7 mouse cellular contexts compared by ENCODE assay signal in genomic region chr5:136881380-136882009, GRCm38 (mm10). TPM values are rescaled to one million over a fixed set of nuclear protein-coding genes. Genes with fewer than 3 reads are reported as not detected.
DNase-seq lines count a peak whose midpoint lies in the region; ATAC-seq and TF ChIP-seq lines count a peak whose summit lies in the region.

No protein-coding gene starts in this region.

- no peaks in the 10 kb centered on the region for H3K9me3 ChIP-seq in embryonic facial prominence, embryonic 10.5 days
- H3K9me3 ChIP-seq in limb, embryonic 11.5 days (ENCODE audit: control insufficient read depth, low read length), result no peaks in the 10 kb centered on the region
- H3K9me3 ChIP-seq in midbrain, embryonic 14.5 days (ENCODE audit: control insufficient read depth, low read length), result no peaks in the 10 kb centered on the region

- H3K9ac ChIP-seq in limb, embryonic 11.5 days (ENCODE audit: low read length), result peak overlapping the region; percentile 94
- no peak overlapping the region for H3K9ac ChIP-seq in midbrain, embryonic 14.5 days (replicated peaks; ENCODE audit: low read length)

- peak overlapping the region; percentile 76 for H3K4me2 ChIP-seq in limb, embryonic 11.5 days (ENCODE audit: low read depth, severe bottlenecking)
- peak overlapping the region; percentile 66 for H3K4me2 ChIP-seq in midbrain, embryonic 14.5 days (ENCODE audit: low read length)

- ATAC-seq in limb, embryonic 11.5 days (ENCODE audit: insufficient number of reproducible peaks, low FRiP score, low TSS enrichment, low read depth), result peak; percentile 70
- ATAC-seq in midbrain, embryonic 14.5 days (ENCODE audit: low FRiP score, low TSS enrichment), result no peak

- DNase-seq in adrenal gland, postnatal 14 days, result peak; percentile 87
- peak; percentile 91 for DNase-seq in embryonic facial prominence, embryonic 10.5 days (ENCODE audit: low spot score)
- DNase-seq in heart, adult 18-20 months, result peak; percentile 64 to 92
- peak; percentile 80 for DNase-seq in kidney, adult 2 months
- peak; percentile 97 for DNase-seq in limb, embryonic 11.5 days (ENCODE audit: low spot score)
- peak; percentile 93 for DNase-seq in midbrain, embryonic 14.5 days
- peak; percentile 42 to 73 for DNase-seq in spleen, adult 2 months (ENCODE audit: low read depth in 1 of 2, low spot score in 2 of 2)

- H3K27me3 ChIP-seq in embryonic facial prominence, embryonic 10.5 days (replicated peaks; ENCODE audit: low read depth, poor library complexity, severe bottlenecking), result peaks cover 33% of the 10 kb centered on the region
- no peaks in the 10 kb centered on the region for H3K27me3 ChIP-seq in kidney, adult 2 months (replicated peaks; ENCODE audit: control insufficient read depth, insufficient read depth, low read length)
- no peaks in the 10 kb centered on the region for H3K27me3 ChIP-seq in limb, embryonic 11.5 days (ENCODE audit: control insufficient read depth, insufficient read depth, low read length)
- peaks cover 27% of the 10 kb centered on the region for H3K27me3 ChIP-seq in midbrain, embryonic 14.5 days (ENCODE audit: control insufficient read depth, insufficient read depth, low read length)
- peaks cover 10% of the 10 kb centered on the region for H3K27me3 ChIP-seq in spleen, adult 2 months (ENCODE audit: control insufficient read depth, insufficient read depth, low read length)

- peak overlapping the region; percentile 90 for H3K4me3 ChIP-seq in embryonic facial prominence, embryonic 10.5 days
- peak overlapping the region; percentile 35 for H3K4me3 ChIP-seq in kidney, adult 2 months (ENCODE audit: insufficient read depth, low read depth, low read length)
- H3K4me3 ChIP-seq in limb, embryonic 11.5 days (ENCODE audit: low read depth, low read length), result peak overlapping the region; percentile 95
- peak overlapping the region; percentile 39 for H3K4me3 ChIP-seq in midbrain, embryonic 14.5 days (replicated peaks; ENCODE audit: low read depth, low read length)
- H3K4me3 ChIP-seq in spleen, adult 2 months (ENCODE audit: extremely low read depth, insufficient read depth, insufficient read length), result no peak overlapping the region

- peak overlapping the region; percentile 97 for H3K27ac ChIP-seq in embryonic facial prominence, embryonic 10.5 days (replicated peaks)
- H3K27ac ChIP-seq in kidney, adult 2 months (ENCODE audit: insufficient read depth, low read depth, low read length), result no peak overlapping the region
- H3K27ac ChIP-seq in limb, embryonic 11.5 days (replicated peaks; ENCODE audit: low read depth, low read length), result peak overlapping the region; percentile 82
- H3K27ac ChIP-seq in midbrain, embryonic 14.5 days (replicated peaks; ENCODE audit: low read depth, low read length), result no peak overlapping the region
- no peak overlapping the region for H3K27ac ChIP-seq in spleen, adult 2 months (ENCODE audit: insufficient read depth, low read length)

- WGBS in embryonic facial prominence, embryonic 10.5 days, result 4% methylated on average over 39 of the region's 39 CpGs
- 3% methylated on average over 39 of the region's 39 CpGs for WGBS in kidney, adult 2 months
- WGBS in limb, embryonic 11.5 days, result 2% methylated on average over 35 of the region's 39 CpGs
- 3% methylated on average over 37 of the region's 39 CpGs for WGBS in midbrain, embryonic 14.5 days
- WGBS in spleen, adult 2 months, result 9% methylated on average over 39 of the region's 39 CpGs

- no peak for TF ChIP-seq POLR2A in kidney, adult 2 months (IDR thresholded peaks at IDR 0.05; ENCODE audit: low read depth, low read length)
- no peak for TF ChIP-seq POLR2A in spleen, adult 2 months (IDR thresholded peaks at IDR 0.05; ENCODE audit: low read depth, low read length)

- peaks cover 40% of the 10 kb centered on the region for H3K4me1 ChIP-seq in embryonic facial prominence, embryonic 10.5 days
- no peaks in the 10 kb centered on the region for H3K4me1 ChIP-seq in kidney, adult 2 months (ENCODE audit: control insufficient read depth, insufficient read depth, low read length)
- H3K4me1 ChIP-seq in limb, embryonic 11.5 days (ENCODE audit: control insufficient read depth, insufficient read depth, low read length), result peaks cover 7% of the 10 kb centered on the region
- H3K4me1 ChIP-seq in midbrain, embryonic 14.5 days (ENCODE audit: control insufficient read depth, insufficient read depth, low read length), result peaks cover 11% of the 10 kb centered on the region; the same call in 1 of the 2 replicates
- no peaks in the 10 kb centered on the region for H3K4me1 ChIP-seq in spleen, adult 2 months (ENCODE audit: control insufficient read depth, insufficient read depth, insufficient read length)

- peak; percentile 87 for TF ChIP-seq CTCF in kidney, adult 2 months (conservative IDR thresholded peaks at IDR 0.05; ENCODE audit: insufficient read depth, insufficient read length, low read depth, low read length)
- TF ChIP-seq CTCF in spleen, adult 2 months (IDR thresholded peaks at IDR 0.05; ENCODE audit: extremely low read depth, insufficient read depth, insufficient read length, insufficient replicate concordance), result peak; percentile 83

- peaks cover 42% of the 10 kb centered on the region for H3K36me3 ChIP-seq in embryonic facial prominence, embryonic 10.5 days (replicated peaks)
- no peaks in the 10 kb centered on the region for H3K36me3 ChIP-seq in kidney, adult 2 months (ENCODE audit: control insufficient read depth, insufficient read depth, low read length)
- H3K36me3 ChIP-seq in limb, embryonic 11.5 days (ENCODE audit: control insufficient read depth, insufficient read depth, low read length), result 0 out of 2 replicates have a peak, but pooled peaks cover 2% of the 10 kb centered on the region
- H3K36me3 ChIP-seq in midbrain, embryonic 14.5 days (ENCODE audit: control insufficient read depth, insufficient read depth, low read length), result no peaks in the 10 kb centered on the region
- no peaks in the 10 kb centered on the region for H3K36me3 ChIP-seq in spleen, adult 2 months (ENCODE audit: control insufficient read depth, insufficient read depth, low read length)

RNA-seq across cellular contexts. Expression of gene Col26a1, which starts 1.5 kb away (rescaled TPM):
- 3.3 and 5.6 TPM in 2 replicates for total RNA-seq in adrenal gland, postnatal 14 days (2021)
- polyA plus RNA-seq in embryonic facial prominence, embryonic 10.5 days (2016; fragmentation: Nextera tagmentation; extraction: Ambion mirVana), result 103 and 118 TPM in 2 replicates
- not detected for total RNA-seq in heart, adult 18-20 months (2021)
- 5.6 and 8.5 TPM in 2 replicates for polyA plus RNA-seq in kidney, adult 2 months (2012; rRNA removed)
- polyA plus RNA-seq in limb, embryonic 11.5 days (2014; fragmentation: Nextera tagmentation; extraction: Ambion mirVana), result 68.2 and 69.0 TPM in 2 replicates
- polyA plus RNA-seq in midbrain, embryonic 14.5 days (2014; fragmentation: Nextera tagmentation; extraction: Ambion mirVana), result 8.3 and 16.2 TPM in 2 replicates
- 0.87 and 0.98 TPM in 2 replicates for polyA plus RNA-seq in spleen, adult 2 months (2012; rRNA removed)

RNA-seq across cellular contexts. Expression of gene Ift22, which starts 26.5 kb away (rescaled TPM):
- 24.9 and 26.4 TPM in 2 replicates for total RNA-seq in adrenal gland, postnatal 14 days (2021)
- 77.9 and 86.1 TPM in 2 replicates for polyA plus RNA-seq in embryonic facial prominence, embryonic 10.5 days (2016; fragmentation: Nextera tagmentation; extraction: Ambion mirVana)
- total RNA-seq in heart, adult 18-20 months (2021), result 10 to 100 TPM in 1 of 2 experiments, 1 to 10 TPM in 1; 8.9 to 10.0 TPM
- polyA plus RNA-seq in kidney, adult 2 months (2012; rRNA removed), result 23.3 and 26.5 TPM in 2 replicates
- polyA plus RNA-seq in limb, embryonic 11.5 days (2014; fragmentation: Nextera tagmentation; extraction: Ambion mirVana), result 80.6 and 80.7 TPM in 2 replicates
- polyA plus RNA-seq in midbrain, embryonic 14.5 days (2014; fragmentation: Nextera tagmentation; extraction: Ambion mirVana), result 133 and 143 TPM in 2 replicates
- 6.3 and 8.3 TPM in 2 replicates for polyA plus RNA-seq in spleen, adult 2 months (2012; rRNA removed)

Comparison
In these comparisons a context has a peak if more than half of its experiments do, and no peak if none do; other contexts are left out.
1. H3K27ac ChIP-seq: peak in embryonic facial prominence, embryonic 10.5 days (single experiment) and limb, embryonic 11.5 days (single experiment); none in kidney, adult 2 months (single experiment), midbrain, embryonic 14.5 days (single experiment) and spleen, adult 2 months (single experiment).
2. Peak in every context shown above with its lines, with median percentiles within 50 percentile points of each other: DNase-seq.